Comparison of ENCODE assay signal across 10 mouse cellular contexts in genomic region chr5:17766006-17766677, GRCm38 (mm10).
DNase-seq lines count a peak whose midpoint lies in the region; ATAC-seq lines count a peak whose summit lies in the region.
"Had no signal": no experiment of that assay in that cellular context is flagged by ENCODE, and none has a peak within 500 bp of the region (broad histone marks: within the 10 kb centered on the region; RNA-seq: fewer than 3 reads in every experiment).

No protein-coding gene starts in this region.

- no peaks in the 10 kb centered on the region for H3K9me3 ChIP-seq in limb, embryonic 13.5 days
- no peaks in the 10 kb centered on the region for H3K9me3 ChIP-seq in limb, embryonic 10.5 days (replicated peaks)
- H3K9me3 ChIP-seq in neural tube, embryonic 14.5 days (ENCODE audit: control insufficient read depth, low read length): no peaks in the 10 kb centered on the region
- H3K9me3 ChIP-seq: embryonic facial prominence, embryonic 15.5 days; liver, embryonic 15.5 days had no signal

- 58% methylated on average over 4 of the region's 4 CpGs for WGBS in limb, embryonic 13.5 days
- 65% methylated on average over 4 of the region's 4 CpGs for WGBS in limb, embryonic 10.5 days
- 58% methylated on average over 4 of the region's 4 CpGs for WGBS in neural tube, embryonic 14.5 days

- H3K4me1 ChIP-seq in limb, embryonic 13.5 days: no peaks in the 10 kb centered on the region
- no peaks in the 10 kb centered on the region for H3K4me1 ChIP-seq in limb, embryonic 10.5 days
- H3K4me1 ChIP-seq in neural tube, embryonic 14.5 days (ENCODE audit: control insufficient read depth, insufficient read depth, low read length): no peaks in the 10 kb centered on the region
- H3K4me1 ChIP-seq: embryonic facial prominence, embryonic 15.5 days; liver, embryonic 15.5 days had no signal

- no peak overlapping the region for H3K9ac ChIP-seq in limb, embryonic 13.5 days
- no peak overlapping the region for H3K9ac ChIP-seq in neural tube, embryonic 14.5 days (replicated peaks; ENCODE audit: low read depth, low read length)
- H3K9ac ChIP-seq: embryonic facial prominence, embryonic 15.5 days; liver, embryonic 15.5 days had no signal

- no peaks in the 10 kb centered on the region for H3K36me3 ChIP-seq in limb, embryonic 13.5 days
- no peaks in the 10 kb centered on the region for H3K36me3 ChIP-seq in limb, embryonic 10.5 days
- no peaks in the 10 kb centered on the region for H3K36me3 ChIP-seq in neural tube, embryonic 14.5 days (ENCODE audit: control insufficient read depth, insufficient read depth, low read length)
- H3K36me3 ChIP-seq: embryonic facial prominence, embryonic 15.5 days; liver, embryonic 15.5 days had no signal

- no peak overlapping the region for H3K4me2 ChIP-seq in limb, embryonic 13.5 days (replicated peaks)
- H3K4me2 ChIP-seq in neural tube, embryonic 14.5 days (ENCODE audit: low read depth, low read length): no peak overlapping the region
- H3K4me2 ChIP-seq: embryonic facial prominence, embryonic 15.5 days; liver, embryonic 15.5 days had no signal

- no peaks in the 10 kb centered on the region for H3K27me3 ChIP-seq in limb, embryonic 13.5 days
- H3K27me3 ChIP-seq in limb, embryonic 10.5 days (ENCODE audit: low read depth, poor library complexity, severe bottlenecking): no peaks in the 10 kb centered on the region
- H3K27me3 ChIP-seq in neural tube, embryonic 14.5 days (ENCODE audit: control insufficient read depth, insufficient read depth, low read length): no peaks in the 10 kb centered on the region
- H3K27me3 ChIP-seq: embryonic facial prominence, embryonic 15.5 days; liver, embryonic 15.5 days had no signal

- DNase-seq in limb, embryonic 10.5 days (ENCODE audit: low spot score): no peak
- DNase-seq in adipocyte (ENCODE audit: low spot score): peak; percentile 81
- peak; percentile 61 for DNase-seq in forelimb bud, embryonic 11.5 days (ENCODE audit: low read depth, low spot score)
- no peak for DNase-seq in urinary bladder, postnatal 25 days (ENCODE audit: low spot score)
- DNase-seq in thymus, postnatal 36 days: no peak
- DNase-seq in urinary bladder, adult 2 months (ENCODE audit: low spot score): no peak

- no peak overlapping the region for H3K27ac ChIP-seq in limb, embryonic 13.5 days
- H3K27ac ChIP-seq in limb, embryonic 10.5 days: no peak overlapping the region
- H3K27ac ChIP-seq in neural tube, embryonic 14.5 days (ENCODE audit: low read depth, low read length): no peak overlapping the region
- H3K27ac ChIP-seq: embryonic facial prominence, embryonic 15.5 days; liver, embryonic 15.5 days had no signal

- no peak overlapping the region for H3K4me3 ChIP-seq in limb, embryonic 13.5 days
- no peak overlapping the region for H3K4me3 ChIP-seq in limb, embryonic 10.5 days
- no peak overlapping the region for H3K4me3 ChIP-seq in neural tube, embryonic 14.5 days (ENCODE audit: low read depth, low read length)
- H3K4me3 ChIP-seq: embryonic facial prominence, embryonic 15.5 days; liver, embryonic 15.5 days had no signal

- 0 out of 2 replicates have a peak, but pooled peaks have one; percentile 32 for ATAC-seq in limb, embryonic 13.5 days (ENCODE audit: low FRiP score, low read depth)
- peak; percentile 66; the same call in 1 of the 2 replicates for ATAC-seq in neural tube, embryonic 14.5 days (ENCODE audit: low read depth)

Comparison
In these comparisons a context has a peak if more than half of its experiments do, and no peak if none do; other contexts are left out.
1. DNase-seq: peak in adipocyte (single experiment) and forelimb bud, embryonic 11.5 days (single experiment); none in limb, embryonic 10.5 days (single experiment), urinary bladder, postnatal 25 days (single experiment), thymus, postnatal 36 days (0 of 2) and urinary bladder, adult 2 months (single experiment).